Mouse (Mus musculus) telencephalon, adult 2 months (tissue): ENCODE results near the gene Ttc7b.

Source experiments
- DNase-seq: peaks from one replicate; pipeline ENCODE4 v3.0.0-alpha.2; 2011; ENCODE audit warnings: low read depth, low spot score

The Ttc7b gene

DNA sequence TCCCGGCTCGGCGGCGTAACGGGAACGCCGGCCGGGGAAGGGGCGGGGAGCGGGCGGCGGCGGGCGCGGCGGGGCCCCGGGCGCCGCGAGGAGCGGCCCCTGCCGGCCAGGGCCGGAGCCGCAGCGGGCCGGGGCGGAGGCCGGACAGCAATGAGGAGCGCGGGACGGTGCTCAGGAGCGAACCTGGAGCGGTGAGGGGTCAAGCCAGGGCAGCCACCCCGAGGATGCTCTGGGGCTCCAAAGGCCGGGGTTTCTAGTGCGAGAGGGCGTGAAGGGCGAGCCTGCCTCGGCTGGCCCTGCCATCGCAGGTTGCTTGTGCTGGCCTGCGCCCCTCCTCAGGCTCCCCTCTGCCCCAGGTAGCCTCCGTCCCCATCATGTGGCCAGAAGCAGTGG is at the start of gene Ttc7b:
Gene Ttc7b, minus strand, starts transcription at position 33 of the 393 bp plus-strand sequence.
- no peak for DNase-seq

DNA sequence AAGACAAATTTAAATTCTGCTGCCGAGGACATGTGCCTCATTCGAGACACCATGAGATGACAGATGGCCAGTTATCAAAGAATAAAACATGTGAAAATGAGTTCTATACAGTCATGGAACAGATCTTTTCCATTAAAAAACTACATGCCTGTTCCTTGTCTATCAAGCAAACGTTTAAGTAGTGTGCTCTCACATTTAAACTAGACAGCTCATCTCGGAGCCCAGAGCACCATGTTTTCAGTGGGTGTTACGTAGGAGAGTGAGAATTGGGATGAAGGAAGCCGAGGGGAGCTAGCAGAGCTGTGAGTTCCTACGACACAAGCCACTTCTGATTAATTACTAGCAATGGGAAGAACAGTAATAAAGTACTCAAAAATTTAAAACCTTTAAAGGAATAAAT is 48.2 kb upstream of the Ttc7b start:
- peak; percentile 93 for DNase-seq

DNA sequence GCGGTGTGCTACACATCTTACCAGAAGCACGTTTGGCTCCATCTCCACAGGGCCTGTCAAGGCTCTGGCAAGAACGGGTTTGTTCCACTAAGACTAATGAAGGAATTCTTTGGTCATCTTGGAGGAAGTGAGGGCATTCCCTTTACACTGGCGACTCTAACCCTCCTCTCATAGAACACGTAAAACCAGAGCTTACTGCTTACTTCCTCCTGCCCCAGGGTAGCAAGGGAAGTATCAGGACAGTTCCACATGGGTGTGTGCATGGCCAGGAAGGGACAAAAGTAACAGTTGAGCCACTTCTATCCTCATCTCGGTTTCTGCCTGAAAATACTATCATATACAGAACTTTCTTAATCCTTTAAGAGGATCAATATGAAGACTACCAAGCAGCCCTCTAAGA is 47.5 kb upstream of the Ttc7b start:
- no peak for DNase-seq

DNA sequence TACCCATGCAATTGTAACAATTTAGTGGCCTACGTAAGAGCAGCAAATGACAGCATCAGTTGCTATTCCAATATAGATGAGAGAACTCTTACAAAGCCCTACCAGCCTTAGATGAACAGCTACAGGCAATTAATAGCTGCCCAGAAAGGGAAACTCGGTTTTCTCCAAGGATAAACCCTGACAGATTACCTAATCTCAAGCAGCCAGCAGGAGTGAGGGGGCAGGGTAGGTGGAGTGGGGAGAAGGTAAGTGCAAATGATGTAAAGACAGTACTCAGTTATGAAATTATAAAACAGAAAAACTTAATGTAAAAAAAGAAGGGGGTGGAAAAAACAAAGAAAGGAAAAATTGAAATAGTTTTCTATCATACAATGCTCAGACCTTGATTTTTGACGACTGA is 47.0 kb upstream of the Ttc7b start:
- DNase-seq = no peak

DNA sequence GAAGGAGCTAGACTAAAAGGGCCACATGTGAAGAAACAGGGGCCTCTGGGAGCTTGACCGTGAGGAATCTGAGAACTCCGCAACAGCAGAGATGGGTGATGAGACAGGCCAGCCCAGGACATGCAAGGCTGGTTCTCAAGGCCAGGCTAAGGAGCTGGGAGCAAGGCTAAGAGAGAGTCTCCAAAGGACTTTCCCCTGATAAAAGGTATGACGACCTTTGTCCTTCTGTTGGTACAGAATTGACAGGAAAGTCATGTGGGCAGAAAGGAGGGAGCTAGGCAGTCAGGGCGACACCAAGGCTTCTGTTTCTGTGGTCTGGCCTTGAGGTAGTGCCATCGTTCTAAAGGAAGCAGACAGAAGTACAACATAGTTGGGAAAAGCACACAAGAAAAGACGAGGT is 33.0 kb upstream of the Ttc7b start:
- no peak for DNase-seq

DNA sequence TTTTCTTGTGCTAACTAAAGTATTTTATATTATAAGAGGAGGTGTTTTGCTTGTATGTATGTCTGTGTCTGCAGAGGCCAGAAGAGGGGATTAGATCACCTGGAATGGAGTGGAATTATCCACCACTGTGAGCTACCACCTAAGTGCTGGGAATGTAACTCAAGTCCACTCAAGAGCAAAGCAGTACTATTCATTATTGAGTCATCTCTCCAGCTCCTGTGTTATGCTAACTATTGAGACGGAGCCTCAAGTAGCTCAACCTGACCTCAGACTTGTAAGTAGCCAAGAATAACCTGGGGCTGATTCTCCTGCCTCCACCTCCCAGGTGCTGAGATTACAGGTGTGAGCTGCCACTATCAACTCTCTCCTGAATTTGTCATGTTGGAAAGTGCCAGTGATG is 31.3 kb upstream of the Ttc7b start:
- DNase-seq = no peak

DNA sequence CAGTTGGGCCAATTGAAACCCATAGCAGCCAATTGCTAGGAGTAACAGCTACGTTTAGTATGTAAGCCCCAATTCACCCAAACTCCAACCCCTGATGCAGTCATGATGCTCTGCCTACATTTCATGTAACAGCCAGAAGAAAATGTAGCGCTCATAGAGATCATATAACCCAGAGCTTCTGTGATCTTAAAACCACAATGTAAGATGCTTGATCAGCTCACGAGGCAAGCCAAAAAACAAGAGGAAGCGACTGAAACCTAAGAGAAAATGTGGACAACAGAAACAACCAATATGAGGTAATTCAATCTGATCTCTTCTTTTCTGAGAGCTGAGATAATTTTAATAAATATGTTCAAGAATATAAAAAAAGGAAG is 23.6 kb upstream of the Ttc7b start:
- DNase-seq = no peak

DNA sequence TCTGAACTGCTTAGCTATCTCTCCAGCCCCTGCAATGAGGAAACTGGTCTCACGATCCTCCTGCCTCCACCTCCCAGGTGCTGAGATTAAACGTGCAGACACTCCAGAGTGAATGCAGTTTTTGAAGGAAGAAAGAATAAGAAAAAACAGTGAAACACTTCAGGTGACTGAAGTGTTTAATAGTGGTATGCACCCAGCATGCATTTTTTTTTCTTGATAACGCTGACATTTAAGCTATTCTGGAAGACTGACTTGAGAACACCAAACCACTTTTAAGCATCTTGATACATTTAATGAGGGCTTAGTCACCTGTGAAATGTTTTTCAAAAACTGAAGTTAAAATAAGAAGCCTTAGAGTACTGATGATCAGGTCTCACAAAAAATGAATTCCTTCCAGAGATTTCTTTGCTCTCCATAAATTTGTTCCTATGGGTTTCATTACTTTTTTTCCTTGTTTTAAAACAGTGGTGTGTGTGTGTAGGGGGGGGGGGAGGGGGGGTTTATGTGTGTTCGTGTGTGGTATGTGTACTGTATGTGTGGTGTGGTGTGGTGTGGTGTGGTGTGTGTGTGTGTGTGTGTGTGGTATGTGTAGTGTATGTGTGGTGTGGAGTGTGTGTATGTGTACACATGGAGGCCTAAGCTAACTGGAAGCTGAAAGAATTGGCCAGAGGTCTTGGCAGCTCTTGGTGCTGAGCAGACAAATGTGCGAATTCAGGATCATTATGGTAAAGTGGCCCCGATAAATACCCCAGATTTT is 23.0 kb upstream of the Ttc7b start:
- no peak for DNase-seq

DNA sequence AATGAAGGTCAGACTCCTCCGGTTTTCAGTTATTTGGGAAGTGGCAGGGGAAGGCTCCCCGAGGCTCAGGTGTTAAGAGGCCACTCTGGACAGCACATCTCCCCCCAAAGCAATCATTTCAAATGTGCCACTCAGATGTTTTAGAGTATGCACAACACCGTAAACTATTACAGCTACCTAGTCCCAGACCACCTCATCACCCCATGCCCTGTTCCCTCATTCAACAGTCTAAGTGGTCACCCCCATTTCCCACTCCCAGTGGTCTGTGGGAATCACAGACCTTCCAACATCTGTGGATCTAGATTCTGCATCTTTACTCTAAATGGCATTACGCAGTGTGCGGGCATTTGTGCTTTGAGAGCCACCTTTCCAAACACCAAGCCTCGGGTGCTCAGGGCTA is 21.9 kb upstream of the Ttc7b start:
- no peak for DNase-seq

DNA sequence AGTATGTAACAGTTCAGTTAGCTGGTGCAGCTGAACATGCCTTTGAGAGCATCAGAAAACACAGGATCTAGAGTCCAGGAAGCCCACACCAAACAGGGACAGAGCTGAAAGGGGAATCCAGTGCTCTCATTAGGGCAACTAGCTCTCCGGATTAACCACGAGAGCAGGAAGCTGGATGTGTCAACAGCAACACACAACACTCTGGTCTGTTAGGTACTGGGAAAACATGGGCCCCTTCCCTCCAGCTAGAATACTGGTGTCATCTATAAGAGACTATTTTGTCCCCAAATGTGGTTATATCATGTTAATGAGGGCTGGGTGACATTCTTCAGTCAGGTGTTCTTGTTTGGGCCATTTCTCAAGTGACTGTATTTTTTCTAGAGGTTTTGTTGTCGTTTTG is 21.4 kb upstream of the Ttc7b start:
- no peak for DNase-seq

DNA sequence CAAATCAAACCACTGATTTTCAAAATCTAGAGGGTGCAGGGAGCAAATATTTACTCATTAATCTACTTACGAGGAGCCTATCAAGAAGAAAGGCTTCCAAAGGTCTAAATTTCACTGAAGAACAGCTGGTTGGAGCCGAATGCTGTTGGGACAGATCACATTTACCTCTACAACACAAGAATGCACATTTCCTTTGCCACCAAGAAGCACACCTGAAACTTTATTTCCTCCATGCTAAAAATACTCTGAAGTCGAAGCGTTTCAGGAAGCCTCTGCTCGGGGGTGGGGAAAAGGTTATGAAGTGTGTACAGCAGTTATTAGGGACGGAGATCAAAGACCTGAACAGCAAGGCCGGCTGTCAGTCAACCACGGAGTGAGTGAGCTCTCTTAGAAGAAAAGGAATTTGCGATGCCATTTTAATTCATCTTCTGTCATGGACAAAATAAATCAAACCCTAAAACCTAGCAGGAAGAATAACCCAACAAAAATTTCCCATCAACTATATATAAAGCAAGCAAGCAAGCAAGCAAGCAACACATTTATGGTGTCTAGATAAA is 18.6 kb upstream of the Ttc7b start:
- DNase-seq = no peak

DNA sequence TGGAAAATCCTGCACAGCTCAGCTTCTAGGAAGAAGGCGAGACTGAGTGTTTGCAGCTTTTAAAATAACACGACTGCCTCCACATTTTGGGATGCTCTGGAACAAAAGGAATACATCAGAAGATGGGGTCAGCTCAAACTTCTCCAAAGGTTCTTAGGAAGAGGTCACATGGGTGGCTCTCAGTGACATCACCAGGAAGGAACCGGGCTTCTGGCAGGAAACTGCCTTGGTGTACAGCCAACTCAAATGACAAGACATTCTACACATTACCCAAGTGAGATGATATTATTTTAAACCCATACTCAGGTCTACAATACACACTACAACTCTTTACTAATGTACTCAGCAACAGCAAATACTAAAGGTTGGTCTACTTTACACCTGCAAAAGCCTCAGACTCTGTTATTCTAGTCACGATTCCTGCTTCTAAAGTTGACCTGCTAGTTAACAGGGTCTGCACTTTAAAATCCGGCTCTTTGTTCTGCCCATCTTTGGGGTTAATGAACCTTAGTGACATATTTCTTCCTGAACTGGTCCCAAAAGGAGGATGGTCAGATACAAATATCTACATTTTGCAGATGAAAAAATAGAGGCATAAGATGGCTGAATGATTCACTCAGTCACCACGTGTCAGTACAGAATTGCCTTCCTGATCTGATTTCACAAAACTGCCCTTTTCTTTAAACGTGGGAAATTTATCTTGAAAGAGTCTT is 18.0 kb upstream of the Ttc7b start:
- DNase-seq = no peak

DNA sequence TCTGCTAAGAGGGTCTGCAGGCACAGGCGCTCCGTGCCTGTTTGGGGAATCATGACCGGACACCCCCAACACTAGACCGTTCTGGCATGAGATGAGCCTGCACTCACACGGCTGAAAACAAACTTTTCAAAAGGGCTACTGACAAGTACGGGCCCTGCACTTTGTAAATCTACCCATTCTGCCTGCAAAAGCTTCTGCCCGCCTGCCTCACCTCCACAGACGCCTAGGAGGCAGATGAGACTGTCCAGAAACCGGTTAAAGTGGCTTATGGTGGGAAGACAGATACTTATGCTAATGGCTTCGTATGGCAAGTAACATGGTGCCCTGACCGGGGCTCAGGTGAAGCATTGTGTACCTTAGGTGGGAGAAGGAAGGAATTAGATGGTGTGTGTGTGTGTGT is 16.5 kb upstream of the Ttc7b start:
- DNase-seq = no peak

DNA sequence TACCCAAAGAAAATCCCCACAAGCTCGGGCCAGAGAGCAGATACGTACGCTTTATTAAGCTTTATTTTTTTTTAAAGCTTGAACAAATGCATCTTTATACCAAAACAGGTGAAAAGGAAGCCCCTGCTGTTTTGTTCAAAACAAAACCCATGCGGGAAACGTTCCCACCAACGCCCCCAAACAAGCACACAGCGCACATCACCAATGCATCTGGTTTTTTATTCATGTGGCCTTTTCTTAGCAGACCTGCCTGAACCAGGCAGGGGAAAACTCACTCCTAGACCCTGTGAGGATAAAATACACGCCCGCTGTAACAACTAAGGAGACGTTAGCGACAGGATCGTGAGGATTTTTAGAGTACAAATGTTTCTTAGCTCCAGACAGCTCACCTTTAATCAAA is 14.4 kb upstream of the Ttc7b start:
- DNase-seq = no peak

DNA sequence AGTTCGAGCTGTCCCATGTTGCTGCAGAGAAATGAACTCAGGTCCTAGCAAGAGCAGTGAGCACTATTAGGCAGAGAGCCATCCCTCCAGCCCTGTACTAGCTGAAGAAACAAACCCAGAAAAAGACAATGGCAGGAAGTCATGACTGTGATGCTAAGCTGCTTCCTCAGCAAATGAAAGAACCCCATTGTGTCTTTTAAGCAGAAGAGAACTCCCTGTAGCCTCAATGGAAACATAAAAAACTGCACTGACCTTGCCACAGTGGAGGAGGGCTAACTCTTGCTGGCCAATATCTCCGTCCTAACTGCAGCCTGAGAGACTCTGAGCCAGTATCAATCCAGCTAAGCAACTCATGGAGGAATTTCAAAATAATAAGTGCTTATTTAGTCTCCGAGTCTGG is 13.4 kb upstream of the Ttc7b start:
- DNase-seq = no peak

DNA sequence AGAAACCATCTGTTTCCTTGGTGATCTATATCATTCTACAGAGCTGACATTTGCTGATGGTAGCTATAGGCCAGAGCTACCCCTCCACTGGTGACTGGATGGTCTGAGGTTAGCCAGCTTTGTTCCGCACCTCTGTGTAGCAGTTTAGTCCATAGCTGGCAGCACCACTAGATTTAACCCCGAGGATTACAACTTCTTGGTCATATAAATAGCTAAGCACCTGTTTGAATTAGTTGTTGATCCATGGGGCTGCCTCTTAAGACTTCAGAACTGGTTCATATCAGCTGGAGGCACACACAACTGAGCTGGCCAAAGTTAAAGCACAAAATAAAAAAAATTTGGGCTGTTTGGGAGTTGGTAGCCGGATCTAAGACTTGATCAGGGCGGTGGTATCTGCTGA is 12.6 kb upstream of the Ttc7b start:
- DNase-seq = no peak

DNA sequence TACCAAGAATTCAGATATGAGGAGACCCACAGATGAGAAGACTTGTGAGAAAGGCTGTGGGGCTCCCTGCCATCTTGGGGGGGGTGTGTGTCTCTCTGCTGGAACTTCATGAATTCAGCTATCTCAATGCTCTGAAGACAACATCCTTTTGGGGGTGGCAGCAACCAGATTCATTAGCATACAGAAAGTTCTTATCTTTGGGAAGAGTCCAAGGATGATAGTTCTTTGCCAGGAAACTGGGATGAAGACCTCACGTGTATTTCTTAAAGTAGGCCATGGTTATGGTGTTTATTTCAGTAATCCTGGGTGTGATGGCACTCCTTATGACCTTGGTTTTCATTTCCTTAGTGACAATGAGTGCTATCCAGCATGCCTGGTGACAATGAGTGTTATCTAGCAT is 11.1 kb upstream of the Ttc7b start:
- DNase-seq = no peak

DNA sequence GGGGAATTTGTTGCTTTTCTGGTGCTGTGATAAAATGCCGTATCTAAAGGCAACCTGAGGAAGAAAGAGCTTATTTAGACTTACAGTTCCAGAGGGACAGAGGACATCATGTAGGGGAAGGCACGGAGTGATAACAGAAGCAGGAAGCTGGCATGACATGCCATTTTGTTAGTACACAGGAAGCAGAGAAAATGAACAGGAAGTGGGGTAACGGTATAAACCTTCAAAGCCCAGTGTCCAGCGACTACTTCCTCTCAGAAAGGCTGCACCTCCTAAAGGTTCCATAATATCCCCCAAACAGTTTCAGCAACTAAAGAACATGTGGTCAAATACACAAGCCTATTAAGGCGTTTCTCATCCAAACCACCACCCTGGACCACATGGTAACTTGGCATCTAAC is 10.2 kb upstream of the Ttc7b start:
- DNase-seq = no peak

DNA sequence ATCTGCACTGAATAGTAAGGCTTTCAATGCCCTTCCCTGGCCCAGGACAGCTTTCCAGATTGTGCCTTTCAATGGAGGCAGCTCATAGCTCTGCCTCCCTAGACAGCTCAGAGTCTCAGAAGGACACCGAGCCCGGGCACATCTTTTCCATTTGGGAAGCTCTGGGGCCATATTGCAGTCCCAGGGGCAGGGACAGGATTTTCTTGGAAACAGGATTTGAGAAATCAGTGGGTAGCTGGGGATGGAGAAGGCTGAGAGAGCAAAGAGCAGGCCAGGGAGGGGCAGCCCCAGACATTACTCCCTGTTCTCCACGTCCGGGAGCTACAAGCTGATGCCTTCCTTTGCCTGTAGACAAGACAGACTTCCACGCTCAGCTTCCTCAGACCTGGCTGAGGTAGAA is 9.0 kb upstream of the Ttc7b start:
- DNase-seq = no peak

DNA sequence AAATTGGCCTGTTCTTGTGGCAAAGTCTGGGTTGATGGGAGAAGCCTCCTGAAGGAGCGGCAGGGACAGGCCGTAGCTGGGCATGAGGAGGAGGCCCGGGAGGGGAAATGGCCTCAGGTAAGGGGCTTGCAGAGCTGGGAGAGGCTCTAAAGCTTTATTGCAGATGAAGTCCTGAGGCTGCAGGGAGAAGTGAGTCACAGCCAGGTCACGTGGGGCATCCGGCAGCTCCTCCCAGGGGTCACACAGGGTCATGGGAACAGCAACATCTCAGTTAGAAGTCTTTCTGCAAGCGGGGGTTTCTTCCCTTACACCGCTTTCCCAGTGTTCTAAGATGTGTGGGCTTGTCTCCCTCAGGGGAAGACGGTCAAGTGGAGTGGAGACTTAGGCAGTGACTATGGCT is 8.5 kb upstream of the Ttc7b start:
- DNase-seq = no peak

DNA sequence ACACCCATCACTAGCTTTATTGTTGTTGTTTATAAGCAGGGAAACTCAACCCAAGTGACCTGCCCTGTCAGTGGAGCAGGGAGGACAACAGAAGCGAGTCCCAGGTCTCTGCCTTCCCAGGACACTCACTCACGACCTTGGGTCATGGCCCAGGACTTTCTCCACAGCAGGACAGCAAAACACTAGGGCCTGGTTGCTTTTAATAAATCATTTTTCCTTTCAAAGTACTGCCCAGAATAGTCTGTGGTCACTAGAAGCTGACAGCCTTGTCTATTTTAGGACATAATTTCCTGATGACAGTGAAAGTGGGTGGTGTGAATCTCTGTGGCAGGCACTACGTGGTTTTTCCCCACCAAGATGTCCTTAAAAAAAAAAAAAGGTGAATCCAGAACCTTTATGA is 7.6 kb upstream of the Ttc7b start:
- no peak for DNase-seq

DNA sequence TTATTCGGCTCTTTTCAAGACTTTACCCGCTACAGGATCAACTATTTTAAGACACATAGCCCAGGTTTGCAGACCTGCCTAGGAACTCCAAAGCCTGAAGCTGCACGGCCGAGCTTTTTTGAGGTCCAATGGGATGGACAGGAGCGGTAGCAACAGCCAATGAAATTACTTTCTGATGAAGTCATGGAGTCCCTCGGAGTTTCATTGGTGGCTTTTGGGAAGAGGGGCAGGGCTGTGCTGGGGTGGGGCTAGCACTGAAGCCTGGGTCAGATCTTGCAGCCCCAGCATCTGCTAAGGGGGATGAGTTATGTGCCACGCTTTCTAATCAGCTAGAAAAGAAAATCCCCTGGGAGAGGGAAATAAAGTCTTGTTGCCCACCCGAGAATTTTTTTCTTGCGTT is 7.1 kb upstream of the Ttc7b start:
- DNase-seq = peak; percentile 90

DNA sequence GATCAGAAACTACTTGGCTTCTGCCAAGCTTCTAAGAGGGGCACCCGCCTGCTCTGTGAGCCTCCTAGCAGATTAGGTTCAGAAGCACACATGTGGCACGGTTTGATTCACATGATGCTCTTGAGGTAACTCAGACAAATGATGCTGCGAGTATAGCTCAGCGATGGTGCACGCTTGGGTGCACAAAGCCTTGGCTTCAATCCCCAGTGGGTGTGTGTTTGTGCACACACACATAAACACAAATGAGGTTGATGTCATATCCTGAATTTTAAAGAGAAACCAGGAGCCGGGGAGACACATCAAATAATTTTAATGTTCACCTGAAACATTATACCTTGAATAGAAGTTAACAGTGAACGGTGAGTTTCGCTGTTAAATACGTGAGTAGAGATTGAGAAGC is 6.6 kb upstream of the Ttc7b start:
- no peak for DNase-seq
